Mouse (Mus musculus): ENCODE data around the gene C5ar1.

DNA sequence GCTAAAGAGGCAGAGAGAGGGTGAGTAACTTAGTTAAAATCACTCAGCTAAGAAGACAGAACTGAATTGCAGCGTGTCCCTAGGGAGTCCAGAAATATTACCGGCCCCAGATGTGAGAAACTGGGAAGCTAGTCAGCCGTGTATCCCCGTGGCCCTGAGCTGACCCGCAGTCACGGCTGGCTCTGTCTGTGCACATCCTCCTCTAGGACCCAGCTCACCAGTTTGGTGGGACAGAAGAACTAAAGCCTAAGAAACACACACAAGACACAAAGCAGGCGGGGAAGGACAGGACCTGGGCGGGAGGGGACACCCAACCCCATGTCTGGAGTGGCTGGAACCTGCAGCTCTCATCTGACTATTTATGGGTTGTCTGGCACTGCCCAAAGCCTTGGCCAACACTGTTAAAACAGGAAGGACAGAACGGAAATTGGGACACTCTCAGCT lies 19.8 kb downstream of the C5ar1 start:
- no peak for TF ChIP-seq TAL1 (IDR thresholded peaks at IDR 0.05; ENCODE audit: low read length)
- no peak for TF ChIP-seq GATA1 (IDR thresholded peaks at IDR 0.05; ENCODE audit: low read length)

Data from erythroblast, embryonic 14.5 days (primary cell).